Mouse (Mus musculus) brain, embryonic 14.5 days (tissue): ENCODE data around the gene Bcl9l.

Source experiments
- CTCF ChIP-seq: fragments of 200-500 bp; IDR thresholded peaks from 2 replicates; pipeline ENCODE4 v1.5.1; 2012; ENCODE audit warnings: inconsistent platforms, mild to moderate bottlenecking, moderate library complexity, borderline replicate concordance; ENCODE audit not compliant: insufficient read depth, insufficient read length; ENCODE audit errors: extremely low read depth
- POLR2A ChIP-seq: fragments of 200-500 bp; IDR thresholded peaks from 2 replicates; pipeline ENCODE4 v1.6.1; 2012; ENCODE audit warnings: mild to moderate bottlenecking, inconsistent platforms, borderline replicate concordance; ENCODE audit not compliant: poor library complexity, insufficient read depth, insufficient read length, severe bottlenecking; ENCODE audit errors: extremely low read depth

DNA sequence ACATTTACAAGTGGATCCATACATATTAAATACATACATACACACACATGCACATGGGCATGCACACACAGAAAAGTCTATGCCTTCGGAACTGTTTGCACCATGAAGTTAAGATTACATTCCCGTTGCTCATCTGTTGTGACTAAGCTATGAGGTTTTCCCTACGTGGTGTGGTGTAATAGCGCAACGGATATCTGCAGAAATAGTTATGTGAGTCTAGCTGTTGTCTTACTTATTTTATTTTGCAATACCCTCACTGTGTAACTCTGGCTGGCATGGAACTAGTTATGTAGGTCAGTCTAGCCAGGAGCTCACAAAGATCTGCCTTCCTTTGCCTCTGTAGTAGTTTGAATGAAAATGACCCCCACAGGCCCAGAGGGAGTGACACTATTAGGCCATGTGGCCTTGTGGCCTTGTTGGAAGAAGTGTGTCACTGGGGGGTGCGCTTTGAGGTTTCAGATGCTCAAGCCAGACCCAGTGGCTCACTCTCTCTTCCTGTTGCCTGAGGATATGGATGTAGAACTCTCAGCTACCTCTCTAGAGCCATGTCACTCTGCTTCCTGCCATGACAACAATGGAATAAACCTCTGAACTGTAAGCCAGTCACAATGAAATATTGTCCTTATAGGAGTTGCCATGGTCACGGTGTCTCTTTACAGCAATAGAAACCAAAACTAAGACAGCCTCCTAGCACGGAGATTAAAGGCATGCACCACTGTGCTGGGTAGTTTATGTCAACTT is 66.0 kb downstream of the Bcl9l start:
- TF ChIP-seq CTCF = no peak
- no peak for TF ChIP-seq POLR2A
